Mouse (Mus musculus): ENCODE results near the gene Pank4.

- no peak for TF ChIP-seq MYOD1 (IDR thresholded peaks at IDR 0.05; ENCODE audit: control insufficient read depth, insufficient read length, low read depth)
- TF ChIP-seq CTCF (IDR thresholded peaks at IDR 0.05; ENCODE audit: control insufficient read depth, insufficient read depth, insufficient read length): no peak
- TF ChIP-seq MYOG (IDR thresholded peaks at IDR 0.05; ENCODE audit: control insufficient read depth, extremely low read depth, insufficient read length): no peak
- TF ChIP-seq MAX (IDR thresholded peaks at IDR 0.05): no peak
- TF ChIP-seq CEBPB (IDR thresholded peaks at IDR 0.05; ENCODE audit: low read depth): no peak
Observed at GRCm38 (mm10) chr4:154974163-154974611, 10.3 kb downstream of the Pank4 start.
